Mouse (Mus musculus) liver, postnatal 0 days (tissue): ENCODE measurements around the gene Sptssb.

ENCODE experiments used
- CTCF ChIP-seq: sonication (generic); IDR thresholded peaks from 2 replicates; pipeline ENCODE4 v1.5.1; 2016; ENCODE audit warnings: antibody characterized with exemption, low read depth
- EP300 ChIP-seq: IDR thresholded peaks from 2 replicates; pipeline ENCODE4 v1.6.1; 2016; ENCODE audit warnings: antibody characterized with exemption, low read depth, mild to moderate bottlenecking

DNA sequence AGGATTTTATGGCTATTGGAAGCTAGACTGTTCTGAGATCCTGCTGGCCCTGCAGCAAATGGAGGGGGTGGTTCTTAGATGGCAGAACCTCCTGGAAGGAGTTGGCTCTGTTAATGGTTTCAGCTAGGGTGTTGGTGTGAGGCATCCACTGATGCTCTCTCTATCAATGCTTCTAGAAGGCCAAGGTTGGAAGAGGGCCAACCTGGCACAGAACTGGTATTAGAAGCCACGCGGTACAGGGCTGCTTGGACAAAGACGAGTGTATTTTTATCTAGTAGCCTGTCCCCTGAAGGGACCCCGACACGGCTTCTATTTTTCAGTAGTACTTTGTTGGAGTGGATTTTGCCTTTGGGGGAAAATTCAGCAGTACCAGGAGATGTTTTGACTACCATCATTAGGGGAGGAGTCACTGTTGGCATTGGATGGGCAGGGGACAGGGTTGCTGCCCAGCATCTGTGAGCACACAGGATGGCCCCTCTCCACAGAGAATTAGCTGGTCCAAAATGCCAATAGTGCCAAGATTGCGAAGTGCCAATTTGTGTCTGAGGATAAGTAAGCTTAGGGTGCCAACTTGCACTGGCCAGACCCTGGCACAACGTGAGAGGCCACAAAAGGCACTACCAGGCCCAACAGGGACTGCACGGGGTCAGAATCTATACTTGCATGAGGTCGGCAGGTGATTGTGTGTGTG lies 43.2 kb upstream of the Sptssb start:
- TF ChIP-seq CTCF (no peak), EP300 (no peak)
